Mouse (Mus musculus): Measurements from ENCODE around the gene Nckap5.

Gene Nckap5

GRCm38 (mm10) chr1:126700978-126701320, 129.7 kb downstream of the Nckap5 start:
- DNase-seq (ENCODE audit: low read depth, low spot score), result no peak

GRCm38 (mm10) chr1:126700063-126700977, 130.3 kb downstream of the Nckap5 start:
- DNase-seq (ENCODE audit: low read depth, low spot score), result peak; percentile 11

GRCm38 (mm10) chr1:126693585-126693984, 137.0 kb downstream of the Nckap5 start:
- DNase-seq (ENCODE audit: low read depth, low spot score), result no peak

- DNase-seq (ENCODE audit: low read depth, low spot score), result peak; percentile 69
Measured at GRCm38 (mm10) chr1:126688593-126688992, 142.0 kb downstream of the Nckap5 start.

GRCm38 (mm10) chr1:126686678-126687077, 143.9 kb downstream of the Nckap5 start:
- peak; percentile 96 for DNase-seq (ENCODE audit: low read depth, low spot score)

GRCm38 (mm10) chr1:126683621-126684445, 146.8 kb downstream of the Nckap5 start:
- peak; percentile 41 for DNase-seq (ENCODE audit: low read depth, low spot score)

GRCm38 (mm10) chr1:126681773-126682172, 148.8 kb downstream of the Nckap5 start:
- DNase-seq (ENCODE audit: low read depth, low spot score), result peak; percentile 17

- DNase-seq (ENCODE audit: low read depth, low spot score), result no peak
Measured at GRCm38 (mm10) chr1:126679348-126679747, 151.3 kb downstream of the Nckap5 start.

- no peak for DNase-seq (ENCODE audit: low read depth, low spot score)
Measured at GRCm38 (mm10) chr1:126677280-126677679, 153.3 kb downstream of the Nckap5 start.

- DNase-seq (ENCODE audit: low read depth, low spot score), result no peak
Measured at GRCm38 (mm10) chr1:126676769-126677168, 153.8 kb downstream of the Nckap5 start.

GRCm38 (mm10) chr1:126675142-126675541, 155.5 kb downstream of the Nckap5 start:
- no peak for DNase-seq (ENCODE audit: low read depth, low spot score)

- no peak for DNase-seq (ENCODE audit: low read depth, low spot score)
Measured at GRCm38 (mm10) chr1:126673238-126673637, 157.4 kb downstream of the Nckap5 start.

- DNase-seq (ENCODE audit: low read depth, low spot score), result no peak
Measured at GRCm38 (mm10) chr1:126670507-126670906, 160.1 kb downstream of the Nckap5 start.

GRCm38 (mm10) chr1:126660098-126660999, 170.2 kb downstream of the Nckap5 start:
- peak; percentile 7 for DNase-seq (ENCODE audit: low read depth, low spot score)

- no peak for DNase-seq (ENCODE audit: low read depth, low spot score)
Measured at GRCm38 (mm10) chr1:126658731-126659130, 171.9 kb downstream of the Nckap5 start.

GRCm38 (mm10) chr1:126656246-126656645, 174.4 kb downstream of the Nckap5 start:
- peak; percentile 96 for DNase-seq (ENCODE audit: low read depth, low spot score)

GRCm38 (mm10) chr1:126652085-126652484, 178.5 kb downstream of the Nckap5 start:
- no peak for DNase-seq (ENCODE audit: low read depth, low spot score)

GRCm38 (mm10) chr1:126650806-126651205, 179.8 kb downstream of the Nckap5 start:
- DNase-seq (ENCODE audit: low read depth, low spot score), result no peak

GRCm38 (mm10) chr1:126642751-126643150, 187.8 kb downstream of the Nckap5 start:
- DNase-seq (ENCODE audit: low read depth, low spot score), result no peak

GRCm38 (mm10) chr1:126639463-126639862, 191.1 kb downstream of the Nckap5 start:
- DNase-seq (ENCODE audit: low read depth, low spot score), result no peak

- no peak for DNase-seq (ENCODE audit: low read depth, low spot score)
Measured at GRCm38 (mm10) chr1:126637515-126637914, 193.1 kb downstream of the Nckap5 start.

Data from brain, adult 2 months (tissue).